Mouse (Mus musculus) stomach, embryonic 14.5 days (tissue): ENCODE data around the gene Gm37240. TPM values are rescaled to one million over a fixed set of nuclear protein-coding genes. Genes with fewer than 3 reads are reported as not detected.

Source experiments
- ATAC-seq: fragments of 200-750 bp; cut with Nextera tagmentation; 2 replicates; pipeline ENCODE4 v1.8.0; 2017; ENCODE audit warnings: low read depth, moderate TSS enrichment; ENCODE audit not compliant: insufficient number of reproducible peaks, insufficient read depth, low FRiP score
- H3K27ac ChIP-seq: fragments of 300-500 bp; sonication (generic); 2 replicates; pipeline ENCODE4 v1.5.1; 2014; ENCODE audit warnings: mild to moderate bottlenecking, low read length, moderate library complexity, mixed read lengths
- H3K27me3 ChIP-seq: fragments of 300-500 bp; sonication (generic); 2 replicates; pipeline ENCODE4 v1.6.1; 2014; ENCODE audit warnings: low read length, control low read depth, mixed read lengths; ENCODE audit not compliant: control insufficient read depth, insufficient read depth
- H3K36me3 ChIP-seq: fragments of 300-500 bp; sonication (generic); 2 replicates; pipeline ENCODE4 v1.6.1; 2014; ENCODE audit warnings: mild to moderate bottlenecking, control low read depth, low read length, moderate library complexity, mixed read lengths; ENCODE audit not compliant: control insufficient read depth, insufficient read depth
- H3K4me1 ChIP-seq: fragments of 300-500 bp; sonication (generic); 2 replicates; pipeline ENCODE4 v1.6.1; 2014; ENCODE audit warnings: low read length, control low read depth, mixed read lengths; ENCODE audit not compliant: control insufficient read depth, insufficient read depth
- H3K4me2 ChIP-seq: fragments of 300-500 bp; sonication (generic); replicated peaks from 2 replicates; pipeline ENCODE4 v1.6.1; 2014; ENCODE audit warnings: low read depth, low read length, control low read depth
- H3K4me3 ChIP-seq: fragments of 300-500 bp; sonication (generic); 2 replicates; pipeline ENCODE4 v1.5.1; 2014; ENCODE audit warnings: low read depth, low read length, control low read depth
- H3K9ac ChIP-seq: fragments of 300-500 bp; sonication (generic); replicated peaks from 2 replicates; pipeline ENCODE4 v1.6.1; 2014; ENCODE audit warnings: low read depth, mild to moderate bottlenecking, control low read depth, low read length, moderate library complexity, mixed read lengths
- H3K9me3 ChIP-seq: fragments of 300-500 bp; sonication (generic); 2 replicates; pipeline ENCODE4 v1.6.1; 2016; ENCODE audit warnings: low read depth, low read length, control low read depth; ENCODE audit not compliant: control insufficient read depth
- WGBS: fragments of 180-500 bp; shearing (Covaris S2); extraction: QIAGEN DNeasy Blood & Tissue Kit; methylation state at CpG from one replicate; pipeline ENCODE4 v1.1.7; 2014; 5-methylcytosine and 5-hydroxymethylcytosine counted together
- polyA plus RNA-seq: library from polyadenylated mRNA; unstranded; fragments of >200 nt; fragmentation: Nextera tagmentation; extraction: Ambion mirVana; gene quantifications from 2 replicates; pipeline ENCODE4 v1.2.1, GENCODE M21; 2014

Gene Gm37240
- polyA plus RNA-seq, 1 experiment from 2014 or later, result 9.6 TPM

- 52% methylated on average over 7 of the region's 7 CpGs for WGBS
- Histone ChIP-seq H3K4me3 (no peak overlapping the region), H3K27me3 (no peaks in the 10 kb centered on the region), H3K27ac (no peak overlapping the region), H3K4me2 (no peak overlapping the region), H3K9me3 (no peaks in the 10 kb centered on the region), H3K9ac (no peak overlapping the region), H3K4me1 (no peaks in the 10 kb centered on the region), H3K36me3 (no peaks in the 10 kb centered on the region)
- ATAC-seq, result no peak
These were observed 1200.4 kb downstream of the Gm37240 start for GRCm38 (mm10) chr3:84686799-84687487.

- no peak overlapping the region for H3K4me3 ChIP-seq
These were observed 1201.0 kb downstream of the Gm37240 start for GRCm38 (mm10) chr3:84686294-84686672.

GRCm38 (mm10) chr3:84685662-84686293 is 1201.5 kb downstream of the Gm37240 start:
- Histone ChIP-seq H3K9me3 (no peaks in the 10 kb centered on the region), H3K4me3 (no peak overlapping the region), H3K4me1 (no peaks in the 10 kb centered on the region), H3K27me3 (no peaks in the 10 kb centered on the region), H3K9ac (no peak overlapping the region), H3K27ac (no peak overlapping the region), H3K4me2 (no peak overlapping the region), H3K36me3 (no peaks in the 10 kb centered on the region)
- 76% methylated on average over 8 of the region's 8 CpGs for WGBS
- ATAC-seq, result no peak

More at GRCm38 (mm10) chr3:84686294-84686672, 1201.0 kb downstream of the Gm37240 start:
- Histone ChIP-seq H3K9ac (no peak overlapping the region), H3K4me1 (no peaks in the 10 kb centered on the region), H3K36me3 (no peaks in the 10 kb centered on the region), H3K9me3 (no peaks in the 10 kb centered on the region), H3K27ac (no peak overlapping the region), H3K4me2 (no peak overlapping the region), H3K27me3 (no peaks in the 10 kb centered on the region)
- no peak for ATAC-seq
- WGBS, result 90% methylated on average over 2 of the region's 2 CpGs

- no peaks in the 10 kb centered on the region for H3K27me3 ChIP-seq
- no peak overlapping the region for H3K4me2 ChIP-seq
- no peak overlapping the region for H3K4me3 ChIP-seq
- no peaks in the 10 kb centered on the region for H3K36me3 ChIP-seq
- H3K9me3 ChIP-seq, result no peaks in the 10 kb centered on the region
- ATAC-seq, result no peak
- no peak overlapping the region for H3K27ac ChIP-seq
- 88% methylated on average over 6 of the region's 6 CpGs for WGBS
- H3K9ac ChIP-seq, result no peak overlapping the region
- no peaks in the 10 kb centered on the region for H3K4me1 ChIP-seq
These were observed 1203.5 kb downstream of the Gm37240 start for GRCm38 (mm10) chr3:84683788-84684187.

- Histone ChIP-seq H3K9me3 (no peaks in the 10 kb centered on the region), H3K4me1 (no peaks in the 10 kb centered on the region), H3K4me3 (no peak overlapping the region), H3K27me3 (no peaks in the 10 kb centered on the region), H3K36me3 (no peaks in the 10 kb centered on the region), H3K9ac (no peak overlapping the region), H3K27ac (no peak overlapping the region), H3K4me2 (no peak overlapping the region)
- no peak for ATAC-seq
- WGBS, result 73% methylated on average over 8 of the region's 8 CpGs
These were observed 1205.6 kb downstream of the Gm37240 start for GRCm38 (mm10) chr3:84681699-84682098.

GRCm38 (mm10) chr3:84680062-84680461 is 1207.3 kb downstream of the Gm37240 start:
- H3K4me2 ChIP-seq, result no peak overlapping the region
- 91% methylated on average over 7 of the region's 7 CpGs for WGBS
- no peaks in the 10 kb centered on the region for H3K9me3 ChIP-seq
- no peaks in the 10 kb centered on the region for H3K36me3 ChIP-seq
- H3K4me3 ChIP-seq, result no peak overlapping the region
- H3K27me3 ChIP-seq, result no peaks in the 10 kb centered on the region
- ATAC-seq, result no peak
- H3K9ac ChIP-seq, result no peak overlapping the region
- no peaks in the 10 kb centered on the region for H3K4me1 ChIP-seq
- H3K27ac ChIP-seq, result no peak overlapping the region

GRCm38 (mm10) chr3:84679542-84679941 is 1207.8 kb downstream of the Gm37240 start:
- H3K4me3 ChIP-seq, result no peak overlapping the region
- H3K4me1 ChIP-seq, result no peaks in the 10 kb centered on the region
- ATAC-seq, result no peak
- 90% methylated on average over 8 of the region's 8 CpGs for WGBS
- no peak overlapping the region for H3K9ac ChIP-seq
- H3K27ac ChIP-seq, result no peak overlapping the region
- H3K36me3 ChIP-seq, result no peaks in the 10 kb centered on the region
- H3K27me3 ChIP-seq, result no peaks in the 10 kb centered on the region
- H3K9me3 ChIP-seq, result no peaks in the 10 kb centered on the region
- no peak overlapping the region for H3K4me2 ChIP-seq

- ATAC-seq, result no peak
These were observed 1208.4 kb downstream of the Gm37240 start for GRCm38 (mm10) chr3:84678891-84679290.

More at GRCm38 (mm10) chr3:84678891-84679290, 1208.4 kb downstream of the Gm37240 start:
- Histone ChIP-seq H3K27me3 (no peaks in the 10 kb centered on the region), H3K27ac (no peak overlapping the region), H3K4me3 (no peak overlapping the region), H3K36me3 (no peaks in the 10 kb centered on the region), H3K9ac (no peak overlapping the region), H3K9me3 (no peaks in the 10 kb centered on the region), H3K4me2 (no peak overlapping the region), H3K4me1 (no peaks in the 10 kb centered on the region)
- 80% methylated on average over 5 of the region's 5 CpGs for WGBS
